Mouse (Mus musculus): ENCODE data around the gene Ccdc114.
"Not testable (repeated sequence)": the region's sequence is repeated elsewhere in the genome, so short reads cannot be mapped to it uniquely, and the experiment has no call there.

Gene Ccdc114

DNA sequence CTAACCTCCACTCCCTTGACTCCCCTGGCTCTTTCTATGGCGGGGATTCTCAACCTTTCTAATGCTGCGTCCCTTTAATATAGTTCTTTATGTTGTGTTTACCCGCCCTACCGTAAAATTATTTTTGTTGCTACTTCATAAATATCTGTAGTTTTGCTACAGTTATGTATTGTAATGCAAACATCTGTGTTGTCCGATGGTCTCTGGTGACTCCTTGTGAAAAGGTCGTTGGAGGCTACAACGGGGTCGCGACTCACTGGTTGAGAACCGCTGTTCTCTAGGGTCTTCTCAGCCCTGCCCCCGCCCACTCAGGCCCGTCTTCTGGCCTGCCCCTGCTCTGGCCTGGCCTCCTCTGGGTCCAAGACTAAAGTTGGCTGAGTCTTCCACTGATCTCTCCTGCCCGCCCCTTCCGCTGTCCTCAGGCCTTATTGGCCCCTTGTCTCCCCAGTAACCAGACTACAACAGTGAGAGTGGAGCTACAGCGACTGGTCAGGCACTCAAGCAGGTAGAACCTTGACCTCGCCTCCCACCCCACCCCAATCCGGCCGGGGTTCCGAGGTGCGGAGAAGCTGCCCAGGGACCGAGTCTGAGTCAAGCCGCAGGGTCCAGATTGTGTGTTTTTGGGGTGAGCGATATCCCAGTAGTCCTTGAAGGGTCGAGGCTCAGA is at the start of gene Ccdc114:
Gene Ccdc114, plus strand, starts transcription at position 311 of the 667 bp plus-strand sequence.
- no peak for DNase-seq (ENCODE audit: low read depth, low spot score)

DNA sequence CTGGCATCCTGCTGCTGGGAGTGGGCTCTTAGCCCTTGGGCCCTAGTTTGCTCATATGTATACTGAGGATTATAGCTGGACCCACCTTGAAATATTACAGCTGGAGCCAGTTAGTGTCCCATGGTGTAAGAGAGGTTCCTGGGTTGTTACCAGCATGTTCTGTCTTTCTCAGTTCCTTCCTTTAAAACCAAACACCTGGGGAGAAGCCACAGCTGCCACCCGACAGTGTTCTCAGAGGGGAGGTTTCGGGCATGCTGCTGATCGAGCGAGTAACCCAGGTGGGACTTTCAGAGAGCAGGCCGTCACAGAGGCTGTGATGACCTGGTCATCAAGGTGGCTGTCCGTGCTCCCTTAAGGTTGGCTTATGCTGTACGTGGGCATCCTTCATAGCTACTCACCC is 47.0 kb upstream of the Ccdc114 start:
- DNase-seq (ENCODE audit: low read depth, low spot score), result no peak

DNA sequence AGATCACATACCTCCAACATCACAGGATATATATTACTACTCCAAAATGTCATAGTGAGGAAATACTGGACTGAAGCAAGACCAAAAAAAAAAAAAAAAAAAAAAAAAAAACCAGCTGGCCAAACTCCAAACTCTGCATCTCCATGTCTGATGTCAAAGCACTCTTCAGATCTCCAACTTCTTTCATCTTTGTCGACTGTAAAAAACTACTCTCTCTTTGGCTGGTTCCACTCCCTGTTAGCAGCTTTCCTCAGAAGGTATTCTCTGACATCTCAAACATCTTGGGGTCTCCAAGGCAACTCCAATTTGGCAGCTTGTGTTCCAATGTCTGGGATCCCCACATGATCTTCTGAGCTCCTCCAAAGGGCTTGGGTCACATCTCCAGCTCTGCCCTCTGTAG is 45.6 kb upstream of the Ccdc114 start, which contains the start of gene Grin2d:
Gene Grin2d, minus strand, starts transcription at position 101 of the 400 bp plus-strand sequence.
- not testable (repeated sequence) for DNase-seq (ENCODE audit: low read depth, low spot score)

DNA sequence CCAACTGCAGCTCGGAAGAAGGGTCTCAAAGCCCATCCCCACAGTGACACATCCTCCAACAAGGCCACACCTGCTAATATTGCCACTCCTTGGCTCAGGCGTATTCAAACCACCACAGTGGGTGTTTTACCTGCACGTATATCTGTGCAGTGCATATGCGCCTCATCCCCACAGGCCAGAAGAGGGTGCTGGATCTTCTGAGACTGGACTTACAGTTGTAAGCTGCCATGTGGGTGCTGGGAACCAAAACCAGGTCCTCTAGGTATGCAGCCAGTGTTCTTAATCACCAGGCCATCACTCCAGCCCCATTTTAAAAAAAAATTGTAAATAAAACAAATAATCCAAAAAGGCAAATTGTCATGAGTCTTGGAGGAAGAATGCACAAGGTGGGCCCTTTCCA is 43.3 kb upstream of the Ccdc114 start:
- no peak for DNase-seq (ENCODE audit: low read depth, low spot score)

DNA sequence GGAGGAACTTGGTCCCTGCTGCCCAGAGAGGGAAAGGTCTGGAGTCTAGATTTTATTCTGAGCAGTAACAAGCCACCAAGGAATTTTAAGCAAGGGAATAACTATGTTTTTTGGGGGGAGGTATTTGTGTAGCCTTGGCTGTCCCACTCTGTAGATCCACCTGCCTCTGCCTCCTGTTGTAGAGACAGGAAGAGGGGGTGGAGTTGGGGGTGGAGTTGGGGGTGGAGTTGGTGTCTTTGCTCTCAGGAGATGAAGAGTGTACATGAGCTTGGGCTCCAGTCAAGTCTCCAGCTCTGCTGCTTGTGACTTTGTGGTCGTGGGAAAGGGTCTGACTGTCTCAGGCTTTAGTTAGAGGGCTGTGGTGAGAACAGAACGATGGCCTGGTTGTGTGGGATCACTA is 42.9 kb upstream of the Ccdc114 start:
- DNase-seq (ENCODE audit: low read depth, low spot score), result no peak

DNA sequence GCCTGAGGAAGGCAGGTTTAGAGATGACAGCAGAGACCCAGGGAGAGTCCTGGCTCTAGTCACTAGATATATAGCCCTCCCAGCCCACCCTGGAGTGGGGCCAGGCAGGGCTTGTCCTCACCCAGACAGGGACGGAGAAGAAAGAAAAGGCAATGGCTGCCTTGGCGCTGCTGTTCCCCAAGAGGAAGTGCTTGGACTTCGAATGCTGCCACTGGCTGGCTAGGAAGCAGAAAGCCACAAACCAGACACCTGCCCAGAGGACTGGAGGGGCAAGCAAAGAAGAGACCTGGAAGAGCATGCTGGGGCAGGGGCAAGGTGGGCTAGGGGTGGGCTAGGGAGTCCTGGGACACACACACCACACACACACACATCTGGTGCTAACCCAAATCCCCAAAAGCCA is 36.6 kb upstream of the Ccdc114 start:
- DNase-seq (ENCODE audit: low read depth, low spot score), result no peak

DNA sequence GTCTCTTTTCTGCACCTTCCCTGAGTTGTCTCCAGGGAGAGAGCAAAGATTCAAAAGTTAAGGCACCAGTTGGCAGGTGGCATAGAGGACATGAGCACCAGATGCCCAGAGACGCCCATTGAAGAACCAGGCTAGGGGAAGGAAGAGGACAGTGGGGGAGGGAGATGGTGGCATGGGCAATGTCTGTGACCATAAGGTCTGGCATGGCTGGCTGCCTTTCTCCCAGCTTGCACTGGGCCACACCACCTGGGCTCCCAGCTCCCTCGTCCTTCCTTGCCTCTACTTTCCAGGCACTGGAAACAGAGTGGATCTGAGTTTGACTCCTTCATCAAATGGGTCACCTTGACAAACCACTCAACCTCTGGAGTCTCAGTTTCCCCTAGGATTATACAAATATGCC is 31.2 kb upstream of the Ccdc114 start:
- DNase-seq (ENCODE audit: low read depth, low spot score), result no peak

DNA sequence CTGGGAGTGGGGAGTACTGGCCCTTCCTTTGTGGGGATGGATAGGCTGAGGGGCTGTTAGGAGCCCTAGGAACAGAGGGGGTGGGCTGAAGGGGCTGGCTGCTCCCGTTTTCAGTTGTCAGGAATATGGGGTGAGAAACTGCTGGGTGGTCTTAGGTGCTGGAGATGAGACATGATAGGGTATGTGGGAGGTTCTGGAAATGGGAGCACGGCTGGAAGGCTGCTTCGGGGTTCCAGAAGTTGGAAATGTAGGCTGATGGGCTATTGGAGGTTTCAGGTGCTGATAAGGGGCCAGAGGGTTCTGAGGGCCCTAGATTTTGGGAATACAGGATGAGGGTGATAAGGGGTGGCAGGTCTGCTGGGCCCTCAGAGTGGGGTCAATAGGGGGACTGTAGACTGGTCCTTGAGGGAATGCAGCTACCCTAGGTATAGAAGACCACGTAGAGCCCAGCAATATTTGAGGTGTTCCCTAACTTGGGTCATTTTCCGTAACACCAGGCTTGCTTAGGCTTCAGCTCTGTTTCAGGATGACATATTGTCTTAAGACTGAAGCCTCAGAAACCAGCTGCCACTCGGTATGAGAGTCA is 27.8 kb upstream of the Ccdc114 start:
- no peak for DNase-seq (ENCODE audit: low read depth, low spot score)

DNA sequence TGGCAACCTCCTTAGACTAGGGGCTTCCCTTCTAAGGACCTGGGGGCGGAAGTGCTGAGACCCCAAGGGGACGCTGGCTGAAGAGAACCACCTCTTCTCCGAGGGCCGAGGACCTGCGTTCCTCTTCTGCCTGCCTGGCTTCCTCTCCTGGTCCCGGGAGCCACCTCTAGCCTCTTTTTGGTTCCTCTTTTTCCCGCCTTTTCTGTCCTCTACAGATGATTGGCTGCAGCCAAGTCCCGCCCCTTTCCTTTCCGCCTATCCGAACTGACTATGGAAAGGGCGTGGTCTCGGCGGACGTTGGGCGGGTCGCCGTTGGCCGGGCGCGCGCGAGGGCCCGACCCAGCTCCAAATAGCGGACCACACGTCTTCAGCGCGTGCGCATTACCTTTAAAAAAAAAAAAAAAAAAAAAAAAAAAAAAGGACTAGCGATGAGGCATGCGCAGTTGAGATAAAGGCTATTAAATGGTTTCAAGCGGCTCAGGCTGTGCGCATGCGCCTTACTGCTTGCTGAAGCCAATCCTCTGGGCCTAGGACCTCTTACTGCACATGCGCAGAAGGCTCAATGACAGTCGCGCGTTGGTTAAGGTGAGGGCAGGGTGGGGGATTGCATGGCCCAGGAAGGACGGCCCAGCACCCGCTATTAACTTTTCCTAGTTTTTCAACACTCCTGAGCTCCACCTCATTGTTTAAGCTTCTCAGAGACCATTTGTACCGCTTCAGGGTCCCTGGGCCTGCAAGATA is 27.2 kb upstream of the Ccdc114 start, which contains the start of the genes Syngr4 and Tmem143:
Gene Syngr4, minus strand, starts transcription at position 198 of the 741 bp plus-strand sequence.
Gene Tmem143, plus strand, starts transcription at position 425 of the 741 bp plus-strand sequence.
- peak; percentile 97 for DNase-seq (ENCODE audit: low read depth, low spot score)

DNA sequence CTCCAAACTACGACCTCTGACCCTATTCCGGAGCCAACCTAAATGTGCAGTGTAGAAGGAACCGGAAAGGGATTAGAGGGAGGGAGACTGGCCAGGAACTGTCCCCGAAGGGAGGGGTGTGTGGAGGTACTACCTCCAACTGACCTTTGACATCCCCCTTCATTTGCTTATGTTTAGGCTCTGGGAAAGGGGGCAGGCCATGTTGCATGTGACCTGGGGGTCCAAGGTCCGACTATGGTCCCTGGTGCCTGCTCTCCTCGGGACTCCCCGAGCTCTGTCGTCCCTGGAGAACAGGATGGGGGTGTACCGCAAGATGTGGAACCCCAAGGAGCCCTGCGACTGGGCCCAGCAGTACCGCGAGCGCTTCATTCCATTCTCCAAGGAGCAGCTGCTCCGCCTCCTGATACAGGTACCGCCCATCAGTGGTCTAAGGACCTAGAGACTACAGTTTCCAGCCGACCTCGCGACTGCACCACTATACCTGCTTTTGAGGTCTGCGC is 26.6 kb upstream of the Ccdc114 start:
- DNase-seq (ENCODE audit: low read depth, low spot score), result peak; percentile 48

DNA sequence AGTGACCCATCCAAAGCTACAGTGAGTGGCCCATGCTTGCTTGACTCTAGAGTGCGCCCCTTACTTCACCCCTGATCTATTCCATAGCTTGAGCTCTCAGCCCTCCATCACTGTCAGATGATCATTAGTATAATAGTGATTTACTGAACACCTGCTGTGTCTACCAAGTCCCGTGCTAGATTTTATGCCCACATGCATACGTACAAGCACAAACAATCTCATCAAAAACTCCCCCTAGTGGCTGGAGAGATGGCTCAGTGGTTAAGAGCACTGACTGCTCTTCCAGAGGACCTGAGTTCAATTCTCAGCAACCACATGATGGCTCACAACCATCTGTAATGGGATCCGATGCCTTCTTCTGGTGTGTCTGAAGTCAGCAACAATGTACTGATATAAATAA is 25.7 kb upstream of the Ccdc114 start:
- not testable (repeated sequence) for DNase-seq (ENCODE audit: low read depth, low spot score)

DNA sequence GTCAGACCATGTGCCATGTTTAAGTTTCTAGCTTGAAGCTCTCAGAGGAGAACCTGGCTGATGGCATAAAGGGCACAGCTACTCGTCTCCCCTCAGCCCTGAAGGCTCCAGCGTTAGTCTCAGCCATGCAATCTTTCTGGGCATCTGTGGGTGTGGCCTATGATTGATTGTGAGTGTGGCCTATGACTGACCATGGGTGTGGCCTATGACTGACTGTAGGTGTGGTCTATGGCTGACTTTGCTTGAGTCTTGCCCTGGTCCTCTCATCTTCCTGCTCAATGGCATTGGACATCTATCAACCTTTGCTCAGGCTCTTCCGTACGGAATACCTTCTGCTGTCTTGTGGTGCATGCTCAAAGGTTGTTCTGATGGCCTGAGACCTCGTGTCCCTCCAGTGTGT is 22.3 kb upstream of the Ccdc114 start:
- DNase-seq (ENCODE audit: low read depth, low spot score), result no peak

DNA sequence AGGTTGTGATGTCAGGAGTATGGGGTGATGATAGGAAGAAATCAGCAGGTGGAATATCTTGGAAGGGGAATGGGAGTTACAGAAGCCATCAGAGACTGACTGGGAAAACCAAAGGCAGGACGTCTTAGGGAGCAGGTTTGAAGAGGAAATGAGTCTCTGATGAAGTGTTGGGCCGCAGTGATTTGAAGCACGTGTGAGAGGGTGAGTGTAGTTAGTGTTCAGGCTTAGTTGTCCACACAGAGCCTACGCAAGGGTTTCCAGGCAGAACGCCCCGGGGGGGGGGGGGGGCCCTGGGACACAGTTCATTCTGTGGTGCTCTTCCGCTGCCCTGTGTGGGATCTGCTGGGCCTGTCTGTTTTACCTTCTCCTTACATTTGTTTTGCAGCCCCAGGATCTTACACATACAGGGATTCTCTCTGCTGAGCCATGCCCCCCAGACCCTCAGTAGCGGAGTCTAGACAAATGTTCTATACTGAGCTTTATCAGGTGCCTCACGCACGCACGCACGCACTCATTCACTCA is 21.3 kb upstream of the Ccdc114 start:
- no peak for DNase-seq (ENCODE audit: low read depth, low spot score)

DNA sequence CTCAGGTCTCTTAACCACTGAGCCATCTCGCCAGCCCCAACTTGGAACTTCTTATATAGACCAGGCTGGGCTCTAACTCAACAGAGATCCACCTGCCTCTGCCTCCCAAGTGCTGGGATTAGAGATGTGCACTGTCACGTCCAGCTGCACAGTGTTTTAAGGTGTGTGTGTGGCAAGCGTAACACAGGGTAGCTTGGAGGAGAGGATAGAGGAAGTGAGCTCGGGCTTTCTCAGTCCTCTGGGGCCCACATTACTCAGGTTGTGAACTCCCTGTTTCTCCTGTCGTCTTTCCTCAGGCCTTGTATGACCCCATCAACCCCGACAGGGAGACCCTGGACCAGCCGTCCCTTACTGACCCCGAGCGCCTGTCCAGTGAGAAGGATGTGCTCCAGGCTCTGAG is 17.2 kb upstream of the Ccdc114 start:
- DNase-seq (ENCODE audit: low read depth, low spot score), result no peak

DNA sequence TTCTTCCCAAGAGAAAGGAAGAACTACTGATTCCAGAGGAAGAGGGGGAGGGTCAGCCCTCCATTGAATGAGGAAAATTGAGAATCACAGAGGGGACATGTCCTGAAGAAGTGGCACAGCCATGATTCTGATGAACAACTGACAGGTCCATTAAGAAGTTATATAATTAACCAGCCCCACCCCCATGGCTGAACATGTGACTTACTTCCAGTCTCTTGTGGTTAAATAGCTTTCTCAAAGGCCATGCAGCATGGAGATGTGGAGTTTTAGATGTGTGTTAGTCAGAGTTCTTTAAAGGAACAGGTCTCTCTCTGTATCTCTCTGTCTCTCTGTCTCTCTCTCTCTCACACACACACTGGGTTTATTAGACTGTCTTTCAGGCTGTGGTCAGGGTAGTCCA is 15.5 kb upstream of the Ccdc114 start:
- no peak for DNase-seq (ENCODE audit: low read depth, low spot score)

DNA sequence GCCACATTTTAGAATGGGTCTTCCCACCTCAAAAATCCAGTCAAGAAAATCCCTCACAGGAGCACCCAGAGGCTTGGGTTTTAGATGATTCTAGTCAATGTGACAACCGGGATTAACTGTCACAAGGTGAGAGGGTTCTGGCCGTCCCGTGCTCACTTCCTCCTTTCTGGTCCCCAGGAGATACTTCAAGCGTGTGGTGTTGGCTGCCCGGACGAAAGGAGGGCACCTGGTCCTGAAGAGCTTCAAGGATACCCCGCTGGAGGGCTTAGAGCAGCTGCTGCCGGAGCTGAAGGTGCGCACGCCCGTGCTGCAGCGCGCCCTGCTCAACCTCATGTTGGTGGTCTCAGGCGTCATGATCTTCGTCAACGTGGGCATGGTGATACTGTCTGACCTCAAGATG is 14.7 kb upstream of the Ccdc114 start:
- no peak for DNase-seq (ENCODE audit: low read depth, low spot score)

DNA sequence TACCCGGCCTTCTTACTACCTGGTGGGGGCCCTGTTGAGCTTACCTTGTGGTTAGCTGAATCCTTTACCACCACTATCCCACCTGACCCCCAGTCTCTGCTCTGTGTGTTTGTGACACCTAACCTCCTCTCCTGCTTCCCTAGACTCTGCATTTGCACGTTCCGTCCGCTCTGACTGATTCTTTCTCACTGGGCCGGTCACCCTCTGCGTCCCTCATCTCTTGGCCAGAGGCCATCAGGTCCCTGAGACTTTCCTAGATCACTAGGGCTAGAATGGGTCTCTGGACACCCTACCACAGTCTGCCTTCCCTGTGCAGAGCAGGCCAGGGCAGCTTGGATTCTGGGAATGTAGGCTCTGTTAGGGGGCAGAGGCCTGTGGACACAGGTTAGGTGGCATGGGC is 9.8 kb upstream of the Ccdc114 start:
- no peak for DNase-seq (ENCODE audit: low read depth, low spot score)

DNA sequence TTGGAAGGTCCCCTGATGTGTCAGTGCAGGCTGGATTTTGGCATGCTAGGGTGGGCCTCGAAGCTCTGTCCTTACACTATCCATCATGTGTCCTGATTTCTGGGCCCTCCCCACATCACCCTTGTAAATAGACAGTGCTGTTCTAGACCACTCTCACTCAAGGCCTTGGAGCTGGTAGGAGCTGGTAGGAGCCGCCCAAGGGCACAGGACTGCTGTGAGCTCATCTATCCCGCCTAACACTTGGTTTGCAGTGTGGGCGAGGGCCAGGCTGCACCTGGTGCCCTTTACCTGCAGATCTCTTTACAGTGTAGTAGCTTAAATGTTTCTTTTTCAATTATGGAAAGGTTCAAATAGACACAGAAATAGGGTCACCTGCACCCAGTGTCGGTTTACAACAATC is 8.9 kb upstream of the Ccdc114 start:
- no peak for DNase-seq (ENCODE audit: low read depth, low spot score)

DNA sequence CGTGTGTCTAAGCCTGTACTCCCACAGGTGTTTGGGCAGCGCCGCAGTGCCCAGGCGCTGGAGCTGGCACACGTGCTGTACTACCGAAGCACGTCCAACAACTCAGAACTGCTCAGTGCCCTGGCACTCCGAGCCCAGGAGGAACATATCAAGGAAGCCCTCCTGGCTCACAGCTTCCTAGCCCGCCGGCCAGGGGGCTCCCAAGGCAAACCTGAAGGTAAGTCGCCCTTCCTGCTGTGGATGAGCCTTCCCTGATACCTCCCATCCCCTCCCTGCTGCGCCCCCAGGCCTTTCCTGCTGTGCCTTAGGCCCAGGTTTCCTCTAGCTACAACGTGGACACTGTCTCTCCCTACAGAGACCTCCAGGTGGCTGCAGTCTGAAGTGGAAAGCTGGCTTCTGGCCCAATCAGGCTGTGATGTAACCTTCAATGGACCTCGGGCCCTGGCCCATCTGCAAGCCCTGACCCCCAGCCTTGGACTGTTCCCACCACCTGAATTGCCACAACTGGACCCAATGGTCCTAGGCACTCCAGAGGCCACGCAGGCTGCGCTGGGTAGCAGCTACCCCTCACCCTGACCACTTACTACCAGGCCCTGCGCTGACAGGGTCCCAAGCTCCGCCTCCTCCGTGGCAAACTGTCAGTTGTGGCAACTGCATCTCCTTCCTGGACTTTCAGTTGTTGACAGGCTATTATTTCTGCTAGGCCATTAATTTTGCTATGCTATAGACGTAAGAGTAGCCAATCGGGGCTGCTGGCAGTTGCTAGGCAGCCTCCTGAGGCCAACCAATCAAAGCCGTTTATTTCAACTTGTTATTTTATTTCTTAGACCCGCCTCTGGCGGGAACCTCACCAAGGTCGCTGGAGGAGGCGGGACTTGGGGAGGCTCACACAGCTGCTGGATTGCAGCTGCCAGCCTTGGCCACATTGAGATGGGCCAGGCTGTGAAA is 7.5 kb upstream of the Ccdc114 start:
- DNase-seq (ENCODE audit: low read depth, low spot score), result no peak

DNA sequence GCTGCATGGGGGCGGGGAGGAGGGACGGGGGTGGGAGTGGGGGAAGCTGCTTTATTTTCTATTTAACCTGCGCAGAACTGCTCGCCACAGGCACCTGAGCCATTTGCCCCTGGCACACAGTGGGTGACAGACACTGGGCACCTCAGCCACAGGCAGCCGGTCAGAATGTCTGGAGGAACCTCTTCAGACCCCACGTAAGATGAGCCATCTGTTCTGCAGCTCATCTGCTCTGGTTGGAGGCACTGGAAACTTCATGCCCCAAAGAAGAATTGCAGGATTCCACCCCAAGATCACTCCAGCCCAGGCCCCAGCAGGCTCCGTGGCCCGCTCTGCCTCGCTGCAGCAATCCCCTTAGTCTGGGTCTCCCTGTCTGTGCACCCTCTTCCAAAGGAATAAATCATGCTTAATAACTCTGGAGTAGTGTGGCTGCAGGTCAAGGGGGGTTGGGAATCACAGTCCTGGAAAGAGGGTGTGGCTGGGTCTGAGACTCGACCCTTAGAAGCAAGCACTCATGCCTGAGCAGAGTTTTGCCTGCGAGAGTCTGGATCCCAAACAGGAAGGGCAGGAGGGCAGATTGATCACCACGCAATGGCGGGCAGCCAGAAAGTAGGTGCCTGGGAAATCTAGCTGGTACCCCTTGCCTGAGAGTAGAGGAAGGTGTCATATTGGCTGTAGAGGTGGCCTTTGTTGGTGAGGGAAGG is 6.7 kb upstream of the Ccdc114 start:
- DNase-seq (ENCODE audit: low read depth, low spot score), result no peak

DNA sequence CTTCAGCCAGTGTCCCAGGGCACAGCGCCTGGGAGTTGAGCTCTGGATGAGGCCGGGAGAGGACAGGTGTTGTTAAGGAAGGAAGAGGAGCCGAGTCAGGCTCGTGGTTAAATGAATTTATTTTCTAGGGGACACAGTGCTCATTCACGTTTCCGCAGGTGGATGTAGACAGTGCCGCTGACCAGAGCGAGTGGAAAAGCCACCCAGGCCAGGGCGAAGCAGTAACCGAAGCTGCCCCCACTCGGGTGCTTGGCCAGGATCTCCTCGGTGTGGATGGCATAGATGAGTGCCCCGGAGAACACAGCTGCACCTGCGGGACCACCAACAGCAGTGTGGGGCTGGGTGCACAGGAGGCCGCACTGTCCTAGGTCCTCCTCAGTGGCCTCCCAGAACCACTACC is 5.9 kb upstream of the Ccdc114 start:
- DNase-seq (ENCODE audit: low read depth, low spot score), result no peak

All from c-Kit-negative CD71-positive TER-119-positive erythroid progenitor cells, embryonic 14.5 days (primary cell).